Mouse (Mus musculus) E14TG2a.4 (cell line): ENCODE results near the gene Gpr3.

ENCODE experiments used
- H3K27me3 ChIP-seq: 2 replicates; pipeline ENCODE4 v1.6.1; 2014; ENCODE audit warnings: low read length, control low read depth; ENCODE audit not compliant: insufficient read depth
- H3K36me3 ChIP-seq: 2 replicates; pipeline ENCODE4 v1.6.1; 2014; ENCODE audit warnings: low read length, control low read depth; ENCODE audit not compliant: insufficient read depth
- H3K4me1 ChIP-seq: replicated peaks from 2 replicates; pipeline ENCODE4 v1.6.1; 2014; ENCODE audit warnings: low read depth, low read length, control low read depth
- H3K4me3 ChIP-seq: replicated peaks from 2 replicates; pipeline ENCODE4 v1.5.1; 2014; ENCODE audit warnings: mild to moderate bottlenecking, low read length
- H3K9me3 ChIP-seq: 2 replicates; pipeline ENCODE4 v1.6.1; 2014; ENCODE audit warnings: low read length, control low read depth
- CTCF ChIP-seq: conservative IDR thresholded peaks from 2 replicates; pipeline ENCODE4 v1.5.1; 2014; ENCODE audit warnings: low read length
- NANOG ChIP-seq: IDR thresholded peaks from 2 replicates; pipeline ENCODE4 v1.6.1; 2014; ENCODE audit warnings: borderline replicate concordance, low read length, mixed read lengths
- POU5F1 ChIP-seq: IDR thresholded peaks from 2 replicates; pipeline ENCODE4 v1.6.1; 2014; ENCODE audit warnings: low read length, borderline replicate concordance

Gpr3 gene

GRCm38 (mm10) chr4:133175998-133176760, 36.2 kb downstream of the Gpr3 start:
- Histone ChIP-seq H3K9me3 (no peaks in the 10 kb centered on the region), H3K4me1 (peaks cover 77% of the 10 kb centered on the region), H3K36me3 (peaks cover 72% of the 10 kb centered on the region), H3K27me3 (no peaks in the 10 kb centered on the region), H3K4me3 (no peak overlapping the region)
- TF ChIP-seq NANOG (no peak), CTCF (no peak), POU5F1 (no peak)

DNA sequence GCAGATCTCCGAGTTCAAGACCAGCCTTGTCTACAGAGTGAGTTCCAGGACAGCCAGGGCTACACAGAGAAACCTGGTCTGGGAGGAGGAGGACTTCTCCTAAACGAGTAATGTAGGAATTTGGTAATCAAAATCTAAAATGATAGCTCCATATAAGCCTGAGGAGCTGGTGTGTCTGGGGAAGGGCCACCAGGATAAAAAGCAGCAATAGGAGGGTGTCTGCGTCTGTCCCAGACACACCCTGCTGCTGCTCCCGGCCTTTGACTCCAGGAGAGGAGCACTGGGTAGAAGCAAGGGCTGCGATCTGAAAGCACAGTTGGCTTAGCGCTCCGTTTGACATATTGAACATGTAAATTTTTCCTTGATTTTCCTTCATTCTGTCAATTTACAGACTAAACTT, 37.1 kb downstream of the Gpr3 start:
- Histone ChIP-seq H3K27me3 (no peaks in the 10 kb centered on the region), H3K4me3 (no peak overlapping the region), H3K9me3 (no peaks in the 10 kb centered on the region), H3K36me3 (peaks cover 69% of the 10 kb centered on the region), H3K4me1 (peaks cover 79% of the 10 kb centered on the region)
- TF ChIP-seq POU5F1, result no peak
- TF ChIP-seq NANOG, result no peak
- TF ChIP-seq CTCF, result no peak

- peaks cover 64% of the 10 kb centered on the region for H3K36me3 ChIP-seq
- TF ChIP-seq POU5F1, result no peak
- no peak for TF ChIP-seq NANOG
- TF ChIP-seq CTCF, result no peak
- H3K27me3 ChIP-seq, result no peaks in the 10 kb centered on the region
- no peaks in the 10 kb centered on the region for H3K9me3 ChIP-seq
- H3K4me3 ChIP-seq, result no peak overlapping the region
- peaks cover 85% of the 10 kb centered on the region for H3K4me1 ChIP-seq
Observed at GRCm38 (mm10) chr4:133174361-133174760, 38.0 kb downstream of the Gpr3 start.

DNA sequence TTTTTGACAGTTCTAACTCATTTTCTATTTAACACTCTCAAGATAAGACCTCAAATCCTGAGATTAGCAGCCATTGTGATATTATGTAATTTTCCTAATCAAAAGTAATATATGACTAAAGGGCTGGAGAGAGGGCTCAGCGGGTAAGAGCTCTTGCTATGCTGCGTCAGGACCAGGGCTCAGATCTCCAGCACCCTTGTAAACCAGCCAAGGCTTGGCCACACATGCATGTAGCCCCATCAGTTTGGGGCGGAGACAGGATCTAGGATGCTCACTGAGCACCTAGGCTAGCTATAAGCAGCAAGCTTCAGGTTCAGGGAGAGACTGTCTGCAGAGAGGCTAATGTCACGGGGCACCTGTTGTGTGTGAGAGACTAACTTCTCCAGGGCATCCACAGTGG, 39.9 kb downstream of the Gpr3 start:
- H3K36me3 ChIP-seq, result peaks cover 48% of the 10 kb centered on the region
- no peak overlapping the region for H3K4me3 ChIP-seq
- no peaks in the 10 kb centered on the region for H3K27me3 ChIP-seq
- TF ChIP-seq CTCF (no peak), POU5F1 (no peak), NANOG (no peak)
- no peaks in the 10 kb centered on the region for H3K9me3 ChIP-seq
- peaks cover 92% of the 10 kb centered on the region for H3K4me1 ChIP-seq

GRCm38 (mm10) chr4:133170616-133171015, 41.7 kb downstream of the Gpr3 start:
- no peak for TF ChIP-seq NANOG
- Histone ChIP-seq H3K4me3 (no peak overlapping the region), H3K4me1 (peaks cover 89% of the 10 kb centered on the region), H3K27me3 (no peaks in the 10 kb centered on the region), H3K36me3 (peaks cover 37% of the 10 kb centered on the region), H3K9me3 (no peaks in the 10 kb centered on the region)

DNA sequence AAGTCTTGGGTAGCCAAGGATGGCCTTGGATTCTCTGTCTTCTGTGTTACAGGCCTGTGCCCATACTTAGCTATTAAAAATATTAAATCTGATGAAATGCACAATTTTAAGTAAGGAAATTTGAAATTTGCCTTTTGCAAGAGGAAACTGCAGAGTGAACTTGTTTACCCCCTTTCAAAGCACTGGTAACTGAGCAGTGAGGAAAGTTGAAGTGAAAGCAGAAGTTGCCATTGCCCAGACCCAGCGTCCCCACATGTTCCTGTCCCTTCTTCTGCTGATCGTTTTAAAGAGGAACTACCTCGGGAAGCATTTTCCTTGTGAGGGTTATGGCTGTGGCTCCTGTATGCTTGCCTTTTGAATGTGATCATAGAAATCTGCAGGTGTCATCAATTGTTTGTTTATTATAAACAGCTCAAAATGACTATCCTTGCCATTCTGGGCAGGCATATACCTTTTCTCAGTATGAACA, 42.2 kb downstream of the Gpr3 start:
- Histone ChIP-seq H3K4me1 (peaks cover 89% of the 10 kb centered on the region), H3K9me3 (no peaks in the 10 kb centered on the region), H3K27me3 (no peaks in the 10 kb centered on the region), H3K4me3 (no peak overlapping the region), H3K36me3 (peaks cover 35% of the 10 kb centered on the region)
- TF ChIP-seq NANOG (no peak), CTCF (no peak), POU5F1 (no peak)

- no peaks in the 10 kb centered on the region for H3K9me3 ChIP-seq
- H3K36me3 ChIP-seq, result peaks cover 37% of the 10 kb centered on the region
- TF ChIP-seq NANOG (no peak), POU5F1 (no peak), CTCF (no peak)
- no peak overlapping the region for H3K4me3 ChIP-seq
- H3K4me1 ChIP-seq, result peaks cover 89% of the 10 kb centered on the region
- H3K27me3 ChIP-seq, result no peaks in the 10 kb centered on the region
Observed at GRCm38 (mm10) chr4:133169237-133170055, 42.9 kb downstream of the Gpr3 start.

DNA sequence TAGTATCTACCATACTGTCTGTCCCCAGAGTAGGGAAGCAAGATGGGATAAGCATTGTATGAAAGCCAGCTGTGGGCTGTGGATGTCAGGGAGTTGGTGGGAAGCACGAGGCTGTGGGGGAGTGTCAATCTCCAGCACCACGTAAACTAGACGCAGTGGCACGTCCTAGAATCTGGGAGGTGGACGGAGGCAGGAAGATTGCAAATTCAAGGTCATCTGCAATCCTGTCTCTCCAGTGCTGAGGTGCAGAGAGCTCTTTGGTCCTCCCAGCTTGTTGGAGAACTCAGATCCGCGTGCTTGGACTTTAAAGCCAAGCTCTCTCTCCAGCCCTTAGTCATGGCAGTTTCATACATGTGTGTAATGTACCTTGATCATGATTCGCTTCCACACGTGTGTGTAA, 45.6 kb downstream of the Gpr3 start:
- TF ChIP-seq NANOG (no peak), CTCF (no peak)
- Histone ChIP-seq H3K4me3 (no peak overlapping the region), H3K36me3 (peaks cover 42% of the 10 kb centered on the region), H3K4me1 (peaks cover 69% of the 10 kb centered on the region), H3K27me3 (no peaks in the 10 kb centered on the region), H3K9me3 (no peaks in the 10 kb centered on the region)

GRCm38 (mm10) chr4:133162196-133162595, 50.1 kb downstream of the Gpr3 start:
- Histone ChIP-seq H3K4me1 (peaks cover 65% of the 10 kb centered on the region), H3K36me3 (peaks cover 66% of the 10 kb centered on the region), H3K9me3 (no peaks in the 10 kb centered on the region), H3K4me3 (no peak overlapping the region), H3K27me3 (no peaks in the 10 kb centered on the region)
- TF ChIP-seq CTCF (no peak), POU5F1 (no peak), NANOG (no peak)
